Mouse (Mus musculus) gastrocnemius, adult 18-20 months (tissue): ENCODE results near the gene Chmp3. TPM values are rescaled to one million over a fixed set of nuclear protein-coding genes. Genes with fewer than 3 reads are reported as not detected.

Experiments
- DNase-seq: peaks from one replicate; pipeline ENCODE4 v3.0.0; 2021; ENCODE audit warnings: low spot score
- long read RNA-seq, 2 experiments: library from polyadenylated mRNA; stranded (forward); transcript quantifications; one replicate each; pipeline ENCODE4 v2.0.0; 2021
- total RNA-seq, 2 experiments: library from RNA; stranded (reverse); gene quantifications; 2 replicates each; pipeline ENCODE4 v1.2.3; 2021

Chmp3 gene
- total RNA-seq = 10 to 100 TPM; 40.7 to 43.3 TPM
- long read RNA-seq, experiment 1, transcript Chmp3-201 (6 exons, 2,654 nt) = major isoform, 56 of 62 reads
- long read RNA-seq, experiment 1, partial matches to known transcripts = 0 of 62 reads
- long read RNA-seq, experiment 1, other reads (novel, unspliced or antisense) = 4 of 62 reads
- long read RNA-seq, experiment 2, transcript Chmp3-201 (6 exons, 2,654 nt) = major isoform, 53 of 63 reads
- long read RNA-seq, experiment 2, partial matches to known transcripts = 2 of 63 reads
- long read RNA-seq, experiment 2, other reads (novel, unspliced or antisense) = 8 of 63 reads

- DNase-seq = peak; percentile 96
These were observed at the start of gene Chmp3 for GRCm38 (mm10) chr6:71543686-71544499. Chmp3 (plus strand) TSS chr6:71543797.

DNA sequence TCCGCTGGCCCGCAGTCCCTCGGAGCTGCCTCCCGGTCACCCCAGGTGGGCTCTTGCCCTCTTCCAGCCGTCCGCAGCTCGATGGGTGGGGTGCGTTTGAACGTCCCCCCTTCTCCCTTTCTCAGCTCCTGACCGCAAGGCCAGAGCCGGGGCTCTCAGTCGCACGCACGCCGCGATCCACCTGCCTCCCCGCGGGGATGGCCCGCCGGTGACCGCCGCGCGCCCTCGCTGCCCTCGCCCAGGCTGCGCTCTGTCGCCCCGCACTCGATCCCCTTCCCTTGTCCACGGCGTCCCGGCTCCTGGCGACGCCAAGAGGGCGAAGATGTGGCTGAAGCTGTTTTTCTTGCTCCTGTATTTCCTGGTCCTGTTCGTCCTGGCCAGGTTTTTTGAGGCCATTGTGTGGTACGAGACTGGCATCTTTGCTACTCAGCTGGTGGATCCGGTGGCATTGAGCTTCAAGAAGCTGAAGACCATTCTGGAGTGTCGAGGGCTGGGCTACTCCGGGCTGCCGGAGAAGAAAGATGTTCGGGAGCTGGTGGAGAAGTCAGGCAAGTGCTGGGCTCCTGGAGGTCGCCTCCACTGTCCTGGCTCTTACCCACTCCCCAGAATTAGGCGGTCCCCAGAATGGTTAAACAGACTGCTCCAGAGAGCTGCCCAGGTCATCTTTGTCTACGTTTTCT, 49.1 kb upstream of the Chmp3 start:
- peak; percentile 38 for DNase-seq

GRCm38 (mm10) chr6:71500575-71500974, 43.0 kb upstream of the Chmp3 start:
- no peak for DNase-seq

- DNase-seq = no peak
These were observed 40.6 kb upstream of the Chmp3 start for GRCm38 (mm10) chr6:71503001-71503400.

DNA sequence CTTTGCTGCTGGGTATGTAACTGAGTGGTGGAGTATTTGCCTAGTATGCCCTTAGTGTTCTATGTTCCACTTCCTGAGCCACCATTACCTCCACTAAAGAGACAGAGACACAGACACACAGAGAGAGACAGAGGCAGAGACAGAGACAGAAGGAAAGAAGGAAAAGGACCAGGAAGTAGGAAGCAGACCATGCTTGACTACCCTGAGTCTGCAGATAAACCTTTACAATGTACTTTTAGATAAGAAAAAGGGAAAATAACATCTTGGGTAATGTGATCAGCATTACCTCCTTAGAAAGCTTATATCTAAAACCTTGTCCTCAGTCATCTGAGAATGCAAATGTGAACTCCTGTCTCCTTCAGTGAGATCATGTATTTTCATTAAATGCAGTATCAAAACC, 39.9 kb upstream of the Chmp3 start:
- DNase-seq = no peak

DNA sequence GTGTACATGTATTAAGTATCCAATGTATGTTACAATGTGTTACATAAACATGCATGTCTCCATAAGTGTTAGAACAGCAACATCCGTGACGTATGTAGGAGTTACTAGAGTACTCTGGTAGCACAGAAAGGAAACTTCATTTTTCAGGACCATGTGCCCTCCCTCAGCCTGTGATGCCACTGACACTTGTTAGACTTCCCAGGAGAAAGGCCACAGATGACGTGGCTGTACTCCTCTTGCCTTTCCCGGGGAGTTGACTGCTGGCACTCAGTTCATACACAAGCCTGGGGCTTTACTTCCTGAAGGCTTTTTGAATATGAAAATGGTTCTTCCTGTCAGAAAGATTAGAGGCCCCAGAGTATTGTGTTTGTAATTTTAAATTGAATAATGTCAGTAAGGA, 39.5 kb upstream of the Chmp3 start:
- no peak for DNase-seq

DNA sequence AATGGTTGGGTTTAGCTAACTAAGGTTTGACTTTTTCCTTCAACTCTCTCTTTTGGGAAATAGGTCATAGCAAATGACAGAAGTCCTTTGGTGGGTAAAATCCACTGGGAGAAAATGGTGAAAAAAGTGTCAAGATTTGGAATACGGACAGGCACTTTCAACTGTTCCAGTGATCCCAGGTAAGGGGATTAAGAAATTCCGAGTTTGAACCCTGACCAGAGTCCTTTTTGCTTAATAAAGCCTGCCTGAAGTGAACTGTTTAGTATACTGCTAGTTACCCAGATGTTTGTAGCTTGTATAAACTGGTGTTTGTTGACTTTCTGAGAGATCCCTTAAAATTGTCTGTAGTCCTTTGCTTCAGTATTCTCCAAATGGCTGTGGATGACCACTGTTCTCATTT, 37.9 kb upstream of the Chmp3 start:
- DNase-seq = no peak

DNA sequence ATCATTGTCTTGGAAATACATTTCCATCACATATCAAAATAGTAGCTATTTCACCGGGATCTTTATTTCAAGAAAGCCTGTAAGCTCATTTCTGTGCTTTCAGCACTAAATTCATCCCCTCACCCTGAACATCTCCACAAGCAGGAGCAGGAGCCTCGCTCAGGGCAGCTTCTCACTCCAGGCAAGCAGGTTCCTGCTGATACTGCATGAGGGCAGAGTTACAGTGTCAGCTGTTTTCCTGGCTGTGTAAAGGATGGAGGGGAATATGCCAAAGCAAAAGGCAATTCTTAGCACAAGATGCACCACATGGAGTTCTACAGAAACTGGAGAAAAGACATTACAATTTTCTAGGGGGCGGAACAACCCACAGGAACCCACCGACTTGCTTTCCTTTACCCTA, 24.1 kb upstream of the Chmp3 start:
- no peak for DNase-seq

DNA sequence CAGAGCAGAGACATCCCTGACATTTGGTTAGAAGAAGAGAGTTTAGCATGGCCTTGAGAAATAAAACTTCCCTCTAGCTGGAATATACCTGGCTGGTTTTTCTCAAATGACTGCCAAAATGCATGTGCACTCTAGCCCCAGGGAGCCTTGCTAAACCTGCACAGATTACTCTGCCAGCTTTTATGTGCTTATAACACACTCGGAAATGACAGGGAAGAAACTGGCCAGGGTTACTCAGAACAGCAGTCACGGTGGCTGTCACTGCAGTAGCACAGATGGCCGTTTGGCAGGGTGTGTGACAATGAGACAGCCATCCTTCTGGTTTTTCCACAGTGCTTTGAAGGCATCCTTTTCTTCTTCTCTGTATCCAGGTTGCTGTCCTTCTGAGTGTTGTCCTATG, 18.0 kb upstream of the Chmp3 start:
- DNase-seq = no peak

GRCm38 (mm10) chr6:71527056-71527455, 16.5 kb upstream of the Chmp3 start:
- DNase-seq = no peak

DNA sequence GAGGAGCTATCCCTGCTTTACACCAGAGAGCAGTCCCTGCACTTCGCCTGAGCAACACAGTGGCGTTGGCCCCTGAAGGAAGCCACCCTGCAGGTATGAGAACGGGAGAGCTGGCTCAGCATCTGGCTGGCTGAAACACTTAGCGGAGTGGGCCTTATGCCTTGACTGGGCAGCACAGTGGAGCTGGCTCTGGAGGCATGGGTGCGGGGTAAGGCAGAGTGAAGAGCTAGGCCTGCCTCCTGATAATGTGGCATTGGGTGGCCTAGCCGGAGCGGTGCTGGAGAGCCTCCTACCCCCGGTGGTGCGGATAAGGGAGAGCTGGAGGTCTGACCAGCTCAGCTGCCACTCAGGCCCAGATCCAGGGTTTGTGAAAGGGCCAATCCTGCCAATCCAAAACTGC, 15.8 kb upstream of the Chmp3 start:
- DNase-seq = no peak

DNA sequence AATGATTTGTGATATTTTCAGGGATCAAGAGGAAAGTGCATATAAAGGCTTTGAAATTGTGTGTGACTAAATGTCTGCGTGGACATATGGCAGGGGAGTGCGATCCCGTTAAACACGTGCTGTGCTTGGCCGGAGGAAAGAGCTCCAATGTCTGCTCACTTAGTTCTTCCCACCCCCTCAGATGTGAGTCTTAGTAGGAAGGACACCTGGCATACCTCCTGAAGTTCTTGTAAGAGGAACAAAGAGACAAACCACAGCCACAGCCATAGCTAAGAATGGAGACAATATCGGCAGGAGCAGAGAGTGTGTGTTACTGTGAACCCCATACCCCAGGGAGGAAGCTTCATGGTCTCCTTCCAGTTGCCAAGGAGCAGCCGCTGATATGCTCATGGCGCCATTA, 13.4 kb upstream of the Chmp3 start:
- DNase-seq = no peak

DNA sequence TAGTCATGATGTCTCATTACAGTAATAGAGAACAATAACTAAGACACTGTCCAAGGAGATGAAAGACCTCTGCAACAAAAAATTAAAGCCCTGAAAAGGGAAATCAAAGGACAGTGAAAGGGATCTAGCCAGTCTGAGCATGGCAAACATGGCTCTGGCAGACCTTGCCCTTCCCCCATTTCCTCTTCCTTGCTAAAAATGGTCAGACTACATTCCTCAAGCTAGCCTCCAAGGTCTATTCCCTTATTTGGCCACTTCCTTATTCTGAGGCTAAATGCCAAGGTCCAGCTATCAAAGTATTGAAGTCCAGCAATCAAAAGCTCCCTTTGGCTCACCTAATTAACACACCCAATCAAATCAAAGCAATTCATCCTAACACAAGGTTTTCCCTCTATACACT, 6.3 kb upstream of the Chmp3 start:
- DNase-seq = no peak

DNA sequence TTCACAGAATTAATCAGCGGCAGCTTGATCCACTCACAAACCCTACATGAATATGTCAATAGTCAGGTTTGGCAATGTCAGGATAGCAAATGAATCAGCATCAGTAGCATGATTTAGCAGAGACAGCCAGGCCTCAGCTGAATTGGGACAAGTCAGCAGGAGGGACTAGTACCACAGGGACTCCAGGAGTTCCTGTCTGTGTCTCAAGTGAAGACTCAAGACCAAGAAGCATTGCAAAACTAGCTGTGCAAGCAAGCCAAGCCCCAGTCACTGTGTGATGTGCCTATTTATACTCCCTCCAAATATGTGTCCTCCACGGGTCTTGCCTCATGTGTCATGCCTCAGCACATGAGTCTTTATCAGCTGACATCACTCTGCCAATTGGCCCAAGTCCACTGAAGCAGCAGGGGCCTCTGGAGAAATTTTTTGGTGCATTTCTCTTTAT, 11.9 kb downstream of the Chmp3 start:
- peak; percentile 10 for DNase-seq

- DNase-seq = no peak
These were observed 13.2 kb downstream of the Chmp3 start for GRCm38 (mm10) chr6:71556826-71557225.

DNA sequence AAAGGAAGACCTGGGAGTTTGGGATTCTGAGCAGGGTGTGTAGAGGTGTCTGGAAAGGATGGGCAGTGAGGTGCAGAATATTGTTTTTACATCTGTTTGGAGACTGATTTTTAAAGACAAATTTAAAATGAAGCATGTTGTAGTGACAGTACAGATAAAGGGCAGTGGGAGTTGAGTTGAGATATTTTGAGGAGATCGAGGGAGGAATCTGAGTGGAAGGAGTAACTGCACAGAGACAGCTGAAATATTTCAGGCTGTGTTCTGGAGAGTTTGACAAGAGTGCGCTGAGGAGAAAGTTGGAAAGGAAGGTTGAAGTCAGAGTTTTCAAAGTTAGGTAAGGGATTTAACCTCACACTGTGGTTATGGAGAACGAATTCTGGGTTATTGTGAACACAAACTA, 25.0 kb downstream of the Chmp3 start:
- DNase-seq = no peak

- no peak for DNase-seq
These were observed 25.4 kb downstream of the Chmp3 start for GRCm38 (mm10) chr6:71569025-71569424.

DNA sequence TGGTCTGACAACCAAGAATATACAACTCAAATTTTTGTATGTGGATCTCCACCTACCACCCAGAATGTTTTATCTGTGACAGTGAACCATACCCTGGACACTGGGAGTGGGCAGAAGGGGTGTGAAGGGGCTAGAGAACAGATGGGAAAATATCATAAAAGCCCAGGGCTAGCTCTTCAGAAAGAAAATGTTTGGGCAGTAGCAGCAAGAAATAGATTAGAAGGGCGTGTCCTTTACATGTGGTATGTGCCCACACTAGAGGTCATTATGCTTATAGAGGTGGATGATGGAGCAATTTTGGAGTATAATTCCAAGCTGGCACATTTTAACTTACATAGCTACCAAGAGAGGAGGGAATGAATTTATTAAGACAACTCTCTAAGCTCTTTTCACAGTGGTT, 31.8 kb downstream of the Chmp3 start:
- DNase-seq = no peak

GRCm38 (mm10) chr6:71579478-71579877, 35.9 kb downstream of the Chmp3 start:
- DNase-seq = no peak

DNA sequence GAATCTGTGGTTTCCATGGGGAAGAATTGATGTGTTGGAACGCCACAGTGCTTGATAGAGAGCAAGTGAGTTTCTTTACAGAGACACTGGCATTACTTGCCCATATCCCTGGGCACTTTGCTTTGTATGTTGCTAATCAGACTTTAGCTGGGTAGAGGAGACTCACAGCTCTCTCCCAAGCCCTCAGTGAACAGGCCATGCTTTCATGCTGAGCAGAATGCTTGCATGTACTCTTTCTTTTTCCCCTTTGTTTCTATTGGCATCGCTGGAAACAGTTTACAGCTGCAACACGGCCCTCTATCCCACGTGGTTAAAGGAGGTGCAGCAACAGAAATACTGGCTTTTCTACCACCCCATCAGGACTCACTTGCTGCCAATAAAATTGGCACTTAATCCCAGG, 39.6 kb downstream of the Chmp3 start:
- DNase-seq = no peak

- DNase-seq = no peak
These were observed 45.8 kb downstream of the Chmp3 start for GRCm38 (mm10) chr6:71589401-71589800.

DNA sequence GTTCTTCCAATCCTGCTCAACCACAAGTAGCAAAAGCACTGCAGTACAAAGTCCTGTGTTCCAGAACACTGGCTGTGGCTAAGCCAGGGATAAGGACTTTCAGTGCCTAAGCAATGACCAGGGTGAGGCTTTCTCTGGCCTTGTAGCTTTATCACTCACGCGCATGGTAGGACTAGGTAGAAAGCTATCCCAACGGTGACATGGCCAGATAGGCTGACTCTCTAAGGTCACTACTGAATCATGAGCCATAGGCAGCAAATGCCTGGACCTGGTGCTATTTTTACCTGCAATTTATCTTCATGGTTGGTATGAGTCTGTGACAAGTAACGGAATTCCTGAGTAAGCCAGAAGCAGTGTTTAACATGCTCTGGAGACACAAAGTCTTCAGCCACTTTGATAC, 46.6 kb downstream of the Chmp3 start:
- DNase-seq = no peak
